Mouse (Mus musculus) neutrophil, adult 65 days (primary cell): ENCODE data around the gene Aste1. TPM values are rescaled to one million over a fixed set of nuclear protein-coding genes. Genes with fewer than 3 reads are reported as not detected.

Experiments used
- total RNA-seq: library from RNA; stranded (reverse); gene quantifications from 2 replicates; pipeline ENCODE4 v1.2.4, GENCODE M21; 2023

The Aste1 gene
- 19.4 and 28.8 TPM in 2 replicates for total RNA-seq

DNA sequence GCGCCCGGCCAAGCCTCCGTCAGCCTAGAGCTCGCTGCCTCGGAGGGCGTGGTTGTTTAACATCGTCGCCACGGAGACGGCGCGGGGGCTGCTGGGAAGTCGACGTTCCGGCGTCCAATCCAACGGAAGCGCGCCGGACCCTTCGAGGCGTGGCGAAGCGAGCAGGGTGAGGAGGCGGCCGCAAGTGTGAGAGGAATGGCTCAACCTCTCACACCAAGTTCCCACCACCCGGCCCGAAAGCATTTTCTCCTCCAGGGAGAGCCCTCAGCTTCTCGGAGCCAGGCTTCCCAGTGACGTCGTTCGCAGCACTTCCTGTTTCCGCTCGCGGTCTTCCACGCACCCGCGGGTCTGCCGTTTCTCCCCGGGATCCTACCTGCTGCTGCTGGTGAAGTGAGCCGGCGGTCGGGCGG is at the start of gene Aste1, which contains the start of gene Nek11:
Gene Aste1 (plus strand): TSS at position 175 of the 410 bp plus-strand sequence.
Gene Nek11 (minus strand): TSS at position 307 of the 410 bp plus-strand sequence.

Other genes with a start within 250 kb of the Aste1 start
- not detected in 2 replicates for gene Nek11, start 132 bp downstream of the Aste1 start, total RNA-seq
- 150 and 199 TPM in 2 replicates for gene Atp2c1, start 131.9 kb downstream of the Aste1 start, total RNA-seq
- 18.5 and 18.6 TPM in 2 replicates for gene Pik3r4, start 247.6 kb downstream of the Aste1 start, total RNA-seq